Mouse (Mus musculus): ENCODE measurements around the gene Armc10.
"Not testable (repeated sequence)": the region's sequence is repeated elsewhere in the genome, so short reads cannot be mapped to it uniquely, and the experiment has no call there.

Gene Armc10

GRCm38 (mm10) chr5:21702873-21703475 is 57.4 kb downstream of the Armc10 start:
- DNase-seq (ENCODE audit: low read depth, low spot score) = no peak

DNA sequence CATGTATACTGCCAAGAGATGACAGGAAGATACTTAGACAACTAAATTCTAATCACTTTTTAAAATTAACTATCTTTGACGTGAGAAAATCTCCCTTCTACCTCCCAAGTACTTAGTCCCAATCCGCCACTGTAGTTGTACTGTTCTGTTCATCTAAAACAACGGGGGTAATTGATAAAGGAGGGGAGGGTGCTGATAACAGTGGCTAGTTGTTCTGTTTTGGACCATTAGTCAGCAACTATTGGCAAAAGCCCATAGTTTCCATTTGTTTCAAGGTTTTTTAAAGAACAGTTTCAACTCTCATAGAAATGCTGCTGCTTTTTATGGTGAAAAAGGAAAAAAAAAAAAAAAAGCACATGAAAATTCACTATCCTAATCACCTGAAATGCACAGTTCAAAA is 58.1 kb downstream of the Armc10 start:
- DNase-seq (ENCODE audit: low read depth, low spot score) = no peak

GRCm38 (mm10) chr5:21706546-21706945 is 60.9 kb downstream of the Armc10 start:
- no peak for DNase-seq (ENCODE audit: low read depth, low spot score)

DNA sequence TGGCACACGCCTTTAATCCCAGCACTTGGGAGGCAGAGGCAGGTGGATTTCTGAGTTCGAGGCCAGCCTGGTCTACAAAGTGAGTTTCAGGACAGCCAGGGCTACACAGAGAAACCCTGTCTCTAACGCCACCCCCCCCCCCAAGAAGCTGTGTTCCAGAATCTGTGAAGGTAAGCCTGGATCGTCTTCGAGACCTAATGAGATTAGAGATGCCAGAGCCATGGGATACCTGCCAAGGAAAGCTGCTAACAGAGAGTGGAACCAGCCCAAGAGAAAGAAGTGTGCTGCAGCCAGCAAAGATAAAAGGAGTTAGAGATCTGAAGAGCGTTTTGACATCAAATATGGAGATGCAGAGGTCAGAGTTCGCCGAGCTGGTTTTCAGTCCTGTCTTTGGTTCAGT is 62.4 kb downstream of the Armc10 start:
- not testable (repeated sequence) for DNase-seq (ENCODE audit: low read depth, low spot score)

Measured in ES-CJ7 (cell line).